In genomic region chr3:52784476-52784875, GRCm38 (mm10) we compare ENCODE assay signal across 13 mouse cellular contexts.
DNase-seq lines count a peak whose midpoint lies in the region; ATAC-seq and TF ChIP-seq lines count a peak whose summit lies in the region.
"Had no signal": no experiment of that assay in that cellular context is flagged by ENCODE, and none has a peak within 500 bp of the region (broad histone marks: within the 10 kb centered on the region; RNA-seq: fewer than 3 reads in every experiment).

No protein-coding gene starts in this region.

- no peak overlapping the region; the same call in 1 of the 2 replicates for H3K27ac ChIP-seq in hindbrain, embryonic 13.5 days
- H3K27ac ChIP-seq in hindbrain, embryonic 10.5 days = no peak overlapping the region
- no peak overlapping the region for H3K27ac ChIP-seq in forebrain, embryonic 16.5 days (ENCODE audit: low read length)
- H3K27ac ChIP-seq in midbrain, embryonic 16.5 days (ENCODE audit: low read length) = no peak overlapping the region
- no peak overlapping the region for H3K27ac ChIP-seq in liver, postnatal 0 days (ENCODE audit: low read depth)
- H3K27ac ChIP-seq: liver, embryonic 15.5 days had no signal

- TF ChIP-seq EP300 in liver, postnatal 0 days (IDR thresholded peaks at IDR 0.05; ENCODE audit: low read depth) = no peak

- WGBS in hindbrain, embryonic 13.5 days = 49% methylated on average over 7 of the region's 7 CpGs
- 79% methylated on average over 7 of the region's 7 CpGs for WGBS in hindbrain, embryonic 10.5 days
- 23% methylated on average over 7 of the region's 7 CpGs for WGBS in forebrain, embryonic 16.5 days
- 58% methylated on average over 7 of the region's 7 CpGs for WGBS in midbrain, embryonic 16.5 days
- 77% methylated on average over 7 of the region's 7 CpGs for WGBS in liver, postnatal 0 days (ENCODE audit: insufficient replicate concordance)

- H3K36me3 ChIP-seq in hindbrain, embryonic 13.5 days = no peaks in the 10 kb centered on the region
- no peaks in the 10 kb centered on the region for H3K36me3 ChIP-seq in hindbrain, embryonic 10.5 days
- H3K36me3 ChIP-seq in forebrain, embryonic 16.5 days (ENCODE audit: control insufficient read depth, insufficient read depth) = no peaks in the 10 kb centered on the region
- no peaks in the 10 kb centered on the region for H3K36me3 ChIP-seq in midbrain, embryonic 16.5 days (ENCODE audit: control insufficient read depth, insufficient read depth, low read length)
- H3K36me3 ChIP-seq in liver, postnatal 0 days (replicated peaks; ENCODE audit: insufficient read depth, low read length) = no peaks in the 10 kb centered on the region
- H3K36me3 ChIP-seq: liver, embryonic 15.5 days had no signal

- DNase-seq in hindbrain, embryonic 10.5 days (ENCODE audit: low spot score) = no peak
- no peak for DNase-seq in yolk sac, embryonic 10.5 days (ENCODE audit: low spot score)
- DNase-seq in adrenal gland, adult 2 months = no peak
- DNase-seq in liver, postnatal 0 days = no peak
- DNase-seq: gastrocnemius, postnatal 36 days; kidney, postnatal 10 days; left cerebral cortex, postnatal 4 days; lung, postnatal 36 days had no signal

- H3K4me2 ChIP-seq in hindbrain, embryonic 13.5 days = 0 out of 2 replicates have a peak overlapping the region, but pooled peaks have one; percentile 6
- no peak overlapping the region for H3K4me2 ChIP-seq in forebrain, embryonic 16.5 days (ENCODE audit: low read length)
- H3K4me2 ChIP-seq in midbrain, embryonic 16.5 days (ENCODE audit: low read length) = no peak overlapping the region
- H3K4me2 ChIP-seq in liver, postnatal 0 days (ENCODE audit: low read depth, low read length) = no peak overlapping the region
- H3K4me2 ChIP-seq: liver, embryonic 15.5 days had no signal

- no peak overlapping the region for H3K9ac ChIP-seq in hindbrain, embryonic 13.5 days
- no peak overlapping the region for H3K9ac ChIP-seq in forebrain, embryonic 16.5 days (replicated peaks; ENCODE audit: low read depth, low read length)
- no peak overlapping the region for H3K9ac ChIP-seq in midbrain, embryonic 16.5 days (ENCODE audit: low read depth, low read length)
- no peak overlapping the region for H3K9ac ChIP-seq in liver, postnatal 0 days (replicated peaks)
- H3K9ac ChIP-seq: liver, embryonic 15.5 days had no signal

- TF ChIP-seq CTCF in liver, postnatal 0 days (IDR thresholded peaks at IDR 0.05; ENCODE audit: low read depth) = no peak

- peaks cover 7% of the 10 kb centered on the region; the same call in 1 of the 2 replicates for H3K4me1 ChIP-seq in hindbrain, embryonic 13.5 days (replicated peaks)
- no peaks in the 10 kb centered on the region for H3K4me1 ChIP-seq in hindbrain, embryonic 10.5 days (replicated peaks)
- peaks cover 7% of the 10 kb centered on the region for H3K4me1 ChIP-seq in forebrain, embryonic 16.5 days (replicated peaks; ENCODE audit: control insufficient read depth, insufficient read depth, low read length)
- peaks cover 2% of the 10 kb centered on the region; the same call in 1 of the 2 replicates for H3K4me1 ChIP-seq in midbrain, embryonic 16.5 days (ENCODE audit: control insufficient read depth, insufficient read depth, low read length)
- H3K4me1 ChIP-seq in liver, postnatal 0 days (ENCODE audit: insufficient read depth) = no peaks in the 10 kb centered on the region; the same call in 1 of the 2 replicates

- ATAC-seq in hindbrain, embryonic 13.5 days (ENCODE audit: low FRiP score) = no peak
- peak; percentile 88 for ATAC-seq in CD4-positive, CD25-positive, alpha-beta regulatory T cell, adult 4 months
- peak; percentile 89 for ATAC-seq in forebrain, embryonic 16.5 days
- peak; percentile 56; the same call in 1 of the 2 replicates for ATAC-seq in midbrain, embryonic 16.5 days
- ATAC-seq in liver, postnatal 0 days = no peak

- H3K9me3 ChIP-seq in hindbrain, embryonic 13.5 days = no peaks in the 10 kb centered on the region
- no peaks in the 10 kb centered on the region for H3K9me3 ChIP-seq in hindbrain, embryonic 10.5 days
- H3K9me3 ChIP-seq in forebrain, embryonic 16.5 days (ENCODE audit: control insufficient read depth, low read length) = no peaks in the 10 kb centered on the region
- H3K9me3 ChIP-seq in midbrain, embryonic 16.5 days (replicated peaks; ENCODE audit: control insufficient read depth, low read length, poor library complexity, severe bottlenecking) = no peaks in the 10 kb centered on the region
- no peaks in the 10 kb centered on the region for H3K9me3 ChIP-seq in liver, postnatal 0 days (ENCODE audit: low read length)
- H3K9me3 ChIP-seq: liver, embryonic 15.5 days had no signal

- no peak overlapping the region for H3K4me3 ChIP-seq in hindbrain, embryonic 13.5 days
- H3K4me3 ChIP-seq in hindbrain, embryonic 10.5 days = no peak overlapping the region
- H3K4me3 ChIP-seq in forebrain, embryonic 16.5 days (replicated peaks; ENCODE audit: low read length) = no peak overlapping the region
- H3K4me3 ChIP-seq in midbrain, embryonic 16.5 days (ENCODE audit: low read depth, low read length) = no peak overlapping the region
- H3K4me3 ChIP-seq in liver, postnatal 0 days (ENCODE audit: low read depth, low read length) = no peak overlapping the region
- H3K4me3 ChIP-seq: liver, embryonic 15.5 days had no signal

- H3K27me3 ChIP-seq in hindbrain, embryonic 13.5 days = no peaks in the 10 kb centered on the region
- H3K27me3 ChIP-seq in hindbrain, embryonic 10.5 days (ENCODE audit: insufficient read depth, poor library complexity, severe bottlenecking) = no peaks in the 10 kb centered on the region
- H3K27me3 ChIP-seq in forebrain, embryonic 16.5 days (replicated peaks; ENCODE audit: control insufficient read depth, insufficient read depth, low read length) = no peaks in the 10 kb centered on the region
- no peaks in the 10 kb centered on the region for H3K27me3 ChIP-seq in midbrain, embryonic 16.5 days (ENCODE audit: control insufficient read depth, insufficient read depth, low read depth, low read length)
- no peaks in the 10 kb centered on the region for H3K27me3 ChIP-seq in liver, postnatal 0 days (ENCODE audit: insufficient read depth, low read length)
- H3K27me3 ChIP-seq: liver, embryonic 15.5 days had no signal

Comparison
In these comparisons a context has a peak if more than half of its experiments do, and no peak if none do; other contexts are left out.
1. ATAC-seq: peak in CD4-positive, CD25-positive, alpha-beta regulatory T cell, adult 4 months (single experiment), forebrain, embryonic 16.5 days (single experiment) and midbrain, embryonic 16.5 days (single experiment); none in hindbrain, embryonic 13.5 days (single experiment) and liver, postnatal 0 days (single experiment).